Mouse (Mus musculus) retina, postnatal 1 day (tissue): Measurements from ENCODE around the gene Arhgdia.

Source experiments
- DNase-seq: peaks from one replicate; pipeline ENCODE4 v3.0.0-alpha.2; 2012

Arhgdia gene

DNA sequence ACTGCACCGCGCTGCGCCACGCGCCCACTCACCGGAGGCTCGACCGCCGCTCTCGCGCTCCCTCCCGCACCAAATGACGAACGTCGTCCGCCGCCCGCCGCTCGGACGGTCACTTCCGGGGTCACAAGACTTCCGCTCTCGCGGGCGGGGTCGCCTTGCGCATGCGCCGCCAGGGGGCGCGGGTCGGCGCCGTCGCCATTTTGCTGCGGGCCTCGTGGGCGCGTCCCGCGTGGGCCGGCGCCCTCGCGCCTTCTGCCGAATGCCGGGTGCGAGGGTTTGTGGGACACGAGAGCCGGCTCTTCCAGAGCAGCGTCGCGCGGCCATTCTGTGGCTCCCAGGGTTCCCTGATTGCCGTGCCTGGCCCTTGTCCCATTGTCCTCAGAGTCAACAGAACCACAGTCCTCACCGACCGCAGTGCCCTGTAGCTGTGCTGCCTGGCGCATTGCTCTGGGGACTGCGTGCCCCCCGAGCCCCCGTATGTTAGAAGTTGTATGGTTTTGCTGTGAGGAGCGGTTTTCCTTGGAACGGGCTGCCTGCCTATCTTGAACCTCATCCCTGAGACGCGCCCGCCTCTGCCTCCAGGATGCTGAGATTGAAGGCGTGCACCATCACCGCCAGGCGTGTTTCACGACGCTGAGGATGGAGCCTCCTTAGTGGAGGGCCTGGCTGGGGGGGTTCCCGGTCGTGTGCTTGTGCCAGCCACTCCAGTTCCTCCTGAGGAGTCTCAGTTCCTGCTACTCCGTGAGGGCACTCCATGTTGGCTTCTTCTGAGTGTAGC, at the start of gene Arhgdia:
Gene Arhgdia, minus strand, starts transcription at position 135 of the 778 bp plus-strand sequence.
- DNase-seq = peak; percentile 94

DNA sequence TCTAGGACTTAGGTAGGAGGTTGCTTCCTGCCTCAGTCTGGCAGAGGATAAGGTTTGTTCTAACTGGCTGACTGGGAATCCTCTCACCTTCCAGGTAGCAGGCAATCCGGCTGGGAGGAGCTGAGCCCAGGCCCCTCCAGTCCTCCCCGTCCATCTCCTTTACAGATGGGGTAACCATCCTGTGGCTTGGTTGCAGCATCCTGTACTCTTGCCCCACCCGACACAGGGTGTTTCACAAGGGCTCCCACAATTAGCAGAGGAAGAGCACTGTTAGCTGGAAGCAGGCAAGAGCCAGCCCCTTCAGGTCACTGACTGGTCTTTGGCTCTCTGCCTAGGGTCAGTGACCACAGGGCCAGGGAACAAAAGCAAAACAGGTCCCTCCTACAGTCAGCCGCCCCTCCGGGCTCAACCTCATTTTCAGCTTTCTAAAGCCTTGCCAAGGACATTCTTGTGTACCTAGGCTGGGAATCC, 49.0 kb upstream of the Arhgdia start:
- no peak for DNase-seq

DNA sequence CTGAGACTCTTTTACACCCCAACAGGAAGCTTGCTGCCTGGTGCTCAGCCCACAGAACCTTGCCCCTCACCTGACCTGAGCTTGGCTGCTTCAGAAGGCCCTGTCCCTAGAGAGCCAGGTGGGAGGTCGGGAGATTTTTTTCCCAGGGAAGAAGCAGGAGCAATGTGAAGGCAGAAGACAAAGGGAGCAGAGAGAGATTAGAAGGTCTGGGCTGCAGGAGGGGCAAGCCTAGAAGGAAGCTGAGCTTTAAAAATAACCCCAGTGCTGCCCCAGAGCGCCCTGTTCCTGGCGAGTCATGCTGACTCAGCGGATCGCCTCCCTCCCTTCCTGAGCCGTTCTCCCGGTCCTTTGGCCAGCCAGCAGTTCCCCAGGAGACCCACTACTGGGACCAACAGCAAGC, 48.5 kb upstream of the Arhgdia start:
- no peak for DNase-seq

DNA sequence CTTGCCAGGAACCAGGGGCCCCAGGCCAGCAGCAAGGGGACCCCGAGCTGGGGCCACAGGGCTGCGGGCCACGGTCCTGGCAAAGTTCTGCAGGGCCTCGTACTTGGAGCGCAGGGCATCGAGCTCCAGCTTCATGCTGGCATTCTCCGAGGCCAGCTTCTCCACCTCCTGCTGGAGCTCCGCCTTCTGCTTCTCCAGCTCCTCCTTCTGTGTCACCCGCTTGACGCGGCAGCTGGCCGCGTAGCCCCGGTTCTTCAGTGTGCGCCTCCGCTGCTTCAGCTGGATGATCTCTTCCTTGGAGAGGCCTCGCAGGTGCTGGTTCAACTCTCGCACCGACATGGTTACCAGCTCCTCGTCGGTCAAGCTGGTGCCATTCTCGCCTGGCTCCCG, 47.9 kb upstream of the Arhgdia start:
- DNase-seq = no peak

GRCm38 (mm10) chr11:120628601-120629340, 47.3 kb upstream of the Arhgdia start:
- DNase-seq = no peak

DNA sequence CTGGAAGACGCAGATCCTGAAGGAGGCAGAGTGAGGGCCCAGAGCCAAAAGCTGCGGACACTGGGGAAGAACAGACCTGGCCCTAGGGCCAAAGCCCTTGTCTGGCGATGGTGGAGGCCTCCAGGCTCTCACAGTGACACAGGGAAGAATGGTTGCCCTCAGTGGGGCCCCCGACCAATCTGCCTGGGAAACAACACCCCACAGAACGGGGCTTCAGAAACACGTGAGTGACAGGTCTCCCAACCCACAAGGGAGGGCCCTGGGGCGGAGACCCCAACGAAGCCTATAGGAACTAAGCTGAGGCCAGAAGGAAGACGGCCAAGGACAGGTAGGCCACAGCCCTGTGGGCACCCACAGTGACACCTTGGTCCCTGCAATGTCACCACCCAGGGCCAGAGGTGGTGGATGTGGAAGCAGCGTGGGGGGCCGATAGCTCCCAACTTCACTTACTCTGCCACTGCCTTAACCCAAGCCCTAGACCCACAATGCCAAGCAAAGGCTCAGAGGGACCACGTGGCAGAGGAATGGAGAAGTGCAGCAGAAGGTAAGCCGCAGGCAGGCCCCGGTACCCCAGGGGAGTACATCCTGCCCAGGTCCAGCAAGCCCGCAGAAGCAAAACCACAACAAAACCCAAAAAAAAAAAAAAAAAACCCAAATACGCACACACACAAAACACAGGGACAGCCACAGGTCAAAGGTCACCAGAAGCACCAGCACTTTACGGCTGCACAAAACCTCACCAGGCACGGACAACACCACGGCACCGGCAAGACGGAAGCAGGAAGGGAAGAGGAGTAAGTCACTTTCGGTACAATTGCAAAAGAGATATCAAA, 46.3 kb upstream of the Arhgdia start:
- DNase-seq = no peak

DNA sequence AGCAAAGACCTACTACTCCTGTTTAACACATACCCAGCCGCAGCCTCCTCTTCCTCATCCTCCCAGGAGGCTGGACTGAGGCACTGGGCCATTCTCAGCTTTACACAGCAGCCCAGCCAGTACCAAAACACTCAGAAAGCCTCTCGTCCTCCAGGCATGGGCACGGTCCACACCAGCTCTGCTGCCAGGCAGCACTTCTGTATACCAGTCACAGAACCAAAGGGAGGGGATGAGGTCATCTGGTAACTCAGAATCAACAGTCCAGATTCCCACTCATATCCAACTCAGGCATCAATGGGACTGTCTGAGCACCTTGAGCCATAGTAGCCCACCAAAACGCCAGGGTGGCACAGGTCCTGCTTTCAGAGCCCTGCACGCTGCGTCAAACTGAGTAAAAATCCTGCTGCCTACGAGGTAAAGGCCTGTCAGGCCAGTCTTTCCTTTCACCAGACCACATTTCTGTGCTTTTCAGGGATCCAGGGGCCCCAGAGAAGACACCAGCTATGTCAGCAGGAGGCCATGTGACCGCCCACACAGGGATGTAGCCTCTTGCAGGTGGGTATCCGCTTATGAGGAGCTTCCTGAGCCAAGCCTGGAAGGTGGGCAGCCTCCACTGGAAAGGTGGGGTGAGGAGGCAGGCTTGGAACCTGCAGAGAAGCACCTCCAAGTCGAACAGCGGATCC, 45.5 kb upstream of the Arhgdia start:
- DNase-seq = no peak

DNA sequence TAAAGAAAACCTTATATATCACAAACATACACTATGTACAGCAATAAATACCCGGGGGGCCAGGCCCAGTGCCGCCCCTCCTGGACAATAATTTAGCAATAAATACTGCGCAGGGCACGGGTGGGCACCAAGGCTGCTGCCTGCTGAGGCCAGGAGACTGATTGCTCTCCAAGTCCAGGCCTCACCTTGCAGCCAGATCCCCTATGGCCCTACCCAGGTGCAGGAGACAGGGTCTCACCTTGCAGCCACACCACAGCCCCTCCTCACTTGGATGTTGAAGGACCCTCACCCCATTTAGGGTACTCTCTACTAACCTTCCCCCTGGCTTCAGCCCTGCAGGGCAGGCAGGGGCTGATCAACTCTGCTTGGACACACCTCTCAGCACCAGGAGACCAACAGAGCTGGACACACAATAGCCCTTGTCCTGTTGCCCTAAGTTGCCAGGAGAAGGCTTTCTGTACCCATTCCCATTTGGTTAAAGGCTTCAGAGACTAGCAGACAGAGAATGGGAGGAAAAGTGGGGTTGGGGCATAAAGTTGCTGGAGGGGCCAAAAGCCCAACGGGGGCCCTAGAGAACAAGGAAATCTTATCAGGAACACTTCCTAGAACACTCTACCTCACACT, 43.8 kb upstream of the Arhgdia start, which contains the start of gene Sirt7:
Gene Sirt7, minus strand, starts transcription at position 89 of the 624 bp plus-strand sequence.
- DNase-seq = no peak

GRCm38 (mm10) chr11:120624680-120625111, 43.3 kb upstream of the Arhgdia start:
- peak; percentile 92 for DNase-seq

- DNase-seq = peak; percentile 56
These were observed 42.7 kb upstream of the Arhgdia start for GRCm38 (mm10) chr11:120623961-120624679.

DNA sequence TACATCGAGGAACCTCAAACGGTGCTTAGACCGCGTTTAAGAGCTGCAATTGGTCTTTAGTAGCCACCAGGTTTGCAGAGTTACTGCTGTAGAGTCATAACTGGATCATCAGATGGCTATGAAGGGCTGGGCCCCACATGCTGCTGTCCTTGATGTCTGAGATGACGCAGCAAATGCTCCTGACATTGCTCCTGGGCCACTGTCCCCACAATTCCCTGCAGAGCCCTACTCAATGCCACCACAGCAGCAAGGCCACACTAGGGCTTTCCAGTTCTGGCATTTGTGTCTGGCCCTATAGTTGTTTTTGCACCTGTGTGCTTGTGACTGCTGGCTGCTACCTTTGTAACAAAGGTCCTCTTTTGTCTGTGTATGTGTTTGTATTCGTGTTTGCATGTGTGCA, 41.4 kb upstream of the Arhgdia start:
- DNase-seq = no peak

- DNase-seq = no peak
These were observed 38.8 kb upstream of the Arhgdia start for GRCm38 (mm10) chr11:120620195-120620594.

DNA sequence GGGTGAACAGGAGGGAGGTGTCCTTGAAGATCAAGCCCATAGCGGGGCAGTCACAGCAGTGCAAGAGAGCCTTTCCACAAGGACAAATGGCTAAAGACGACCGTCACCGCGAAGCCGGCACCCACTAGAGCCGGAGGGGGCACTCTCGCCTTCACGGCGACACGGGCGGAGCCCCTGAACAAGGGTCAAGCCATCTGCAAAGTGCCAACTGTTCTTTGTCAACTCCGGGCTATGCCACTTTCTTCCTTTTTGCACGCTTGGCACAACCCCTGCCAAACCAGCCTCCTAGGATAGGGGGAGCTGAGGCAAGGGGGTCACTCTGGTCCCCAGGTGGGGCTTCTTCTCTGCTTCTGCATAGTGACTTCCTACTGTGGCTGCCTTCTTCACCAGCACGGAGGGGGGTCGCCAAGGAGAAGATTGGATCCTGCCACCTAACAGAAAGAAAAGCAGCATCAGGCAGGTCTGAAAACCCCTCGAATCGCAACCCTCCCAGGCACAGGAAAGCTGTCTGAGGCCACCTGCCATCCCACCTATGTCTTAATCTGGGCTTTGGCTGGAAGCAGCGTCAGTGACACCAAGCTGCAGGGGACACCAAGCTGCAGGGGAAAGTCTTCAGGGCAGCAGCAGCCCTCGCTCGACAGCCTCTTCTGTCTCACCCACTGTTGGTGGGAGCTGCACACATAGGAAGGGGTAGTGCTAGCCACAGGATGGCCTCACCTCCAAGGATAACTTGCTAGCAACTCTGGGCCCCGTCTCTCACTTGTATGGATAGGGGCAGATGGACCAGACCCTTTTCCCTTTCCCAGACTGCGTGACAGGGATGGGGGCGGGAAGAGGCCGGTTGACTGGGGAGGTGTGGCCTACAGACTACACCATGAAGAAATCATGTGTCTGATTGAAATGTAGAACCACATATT, 37.5 kb upstream of the Arhgdia start:
- no peak for DNase-seq

DNA sequence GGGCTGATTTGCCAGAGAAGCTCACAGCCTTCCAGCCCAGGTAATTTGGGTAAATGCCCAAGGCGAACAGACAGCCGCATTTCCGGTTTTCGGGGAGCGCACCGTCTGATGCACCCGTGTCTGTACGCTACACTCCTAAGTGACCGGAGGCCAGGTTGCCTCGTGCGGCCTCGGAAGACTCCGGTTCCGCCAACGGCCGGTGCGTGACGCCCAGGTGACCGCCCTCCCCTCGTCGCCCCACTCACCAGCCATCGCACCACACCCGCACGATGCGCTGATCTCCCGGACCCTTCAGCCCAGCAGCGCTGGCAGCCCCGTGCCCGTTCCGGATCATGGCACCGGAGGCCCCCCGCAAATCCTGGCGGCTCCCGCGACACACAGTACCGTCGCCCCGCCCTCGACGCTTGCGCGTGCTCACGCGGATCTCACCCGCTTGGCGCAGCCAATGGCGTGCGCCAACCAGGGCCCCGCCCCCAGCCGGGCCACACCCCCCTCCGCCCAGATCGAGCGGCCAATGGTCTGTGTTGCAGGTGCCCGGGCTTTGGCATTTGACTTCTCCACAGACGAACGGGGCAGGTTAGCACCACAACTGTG, 36.2 kb upstream of the Arhgdia start, which contains the start of gene Pcyt2:
Gene Pcyt2, minus strand, starts transcription at position 418 of the 594 bp plus-strand sequence.
- DNase-seq = peak; percentile 94

- DNase-seq = peak; percentile 12
These were observed 35.3 kb upstream of the Arhgdia start for GRCm38 (mm10) chr11:120616617-120617294.

- no peak for DNase-seq
These were observed 34.3 kb upstream of the Arhgdia start for GRCm38 (mm10) chr11:120615606-120616203.

DNA sequence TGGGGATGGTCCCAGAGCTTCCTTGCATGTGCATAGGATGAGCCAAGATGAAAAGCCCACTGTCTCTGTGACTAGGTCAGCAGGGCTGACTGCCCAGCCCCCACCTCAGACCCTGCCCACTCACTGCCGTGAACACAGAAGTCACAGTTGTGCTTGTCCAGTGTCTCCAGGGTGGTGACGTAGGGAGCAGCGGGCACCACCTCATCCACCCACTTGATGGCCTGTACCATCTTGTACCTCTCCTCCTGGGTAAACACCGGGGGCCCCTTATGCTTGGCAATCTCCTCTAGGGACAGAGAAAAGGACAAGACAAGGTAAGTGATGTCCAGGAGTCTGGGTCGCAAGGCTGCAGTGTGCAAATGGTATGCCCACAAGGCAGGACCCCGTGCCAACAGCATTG, 33.7 kb upstream of the Arhgdia start:
- DNase-seq = no peak

DNA sequence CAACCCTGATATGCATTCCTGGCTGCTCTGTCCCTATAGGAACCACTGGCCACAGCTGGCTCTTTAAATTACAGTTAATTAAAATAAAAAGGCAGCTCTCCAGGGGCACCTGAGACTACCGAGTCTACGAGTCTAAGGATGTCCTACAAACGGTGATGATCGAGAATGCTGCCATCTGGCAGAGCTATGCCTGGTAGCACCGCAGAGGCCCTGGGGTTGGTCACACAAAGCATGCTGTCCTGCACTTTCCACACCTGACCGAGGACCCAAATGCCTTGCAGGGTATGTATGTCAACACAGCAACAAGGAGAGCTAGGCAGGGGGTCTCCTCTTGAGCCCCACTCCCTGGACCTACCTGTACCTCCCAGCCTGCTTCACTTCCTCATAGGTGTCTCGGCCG, 32.6 kb upstream of the Arhgdia start:
- no peak for DNase-seq
